Mouse (Mus musculus) gastrocnemius, postnatal 36 days (tissue): ENCODE results near the gene Lrrc61. TPM values are rescaled to one million over a fixed set of nuclear protein-coding genes. Genes with fewer than 3 reads are reported as not detected.
"Not testable (repeated sequence)": the region's sequence is repeated elsewhere in the genome, so short reads cannot be mapped to it uniquely, and the experiment has no call there.

Source experiments
- DNase-seq, 2 experiments: peaks; one replicate each; pipeline ENCODE4 v3.0.0; 2022
- intact Hi-C: fragments of 180-260 bp; cut with DNase I; formaldehyde crosslinking; loops from one replicate; pipeline ENCODE4 v1.15.1; 2025
- long read RNA-seq, 2 experiments: library from polyadenylated mRNA; stranded (forward); transcript quantifications; one replicate each; pipeline ENCODE4 v2.0.0; 2021
- total RNA-seq, 2 experiments: library from RNA; stranded (reverse); gene quantifications; 2 replicates each; pipeline ENCODE4 v1.2.3; 2021

The Lrrc61 gene
- 10 to 100 TPM; 13.9 to 17.1 TPM for total RNA-seq
- long read RNA-seq, experiment 1, partial matches to known transcripts, result 0 of 5 reads
- long read RNA-seq, experiment 1, other reads (novel, unspliced or antisense), result 4 of 5 reads
- long read RNA-seq, experiment 2, transcript Lrrc61-202 (3 exons, 2,913 nt), result major isoform, 5 of 16 reads
- long read RNA-seq, experiment 2, partial matches to known transcripts, result 0 of 16 reads
- long read RNA-seq, experiment 2, other reads (novel, unspliced or antisense), result 8 of 16 reads

DNA sequence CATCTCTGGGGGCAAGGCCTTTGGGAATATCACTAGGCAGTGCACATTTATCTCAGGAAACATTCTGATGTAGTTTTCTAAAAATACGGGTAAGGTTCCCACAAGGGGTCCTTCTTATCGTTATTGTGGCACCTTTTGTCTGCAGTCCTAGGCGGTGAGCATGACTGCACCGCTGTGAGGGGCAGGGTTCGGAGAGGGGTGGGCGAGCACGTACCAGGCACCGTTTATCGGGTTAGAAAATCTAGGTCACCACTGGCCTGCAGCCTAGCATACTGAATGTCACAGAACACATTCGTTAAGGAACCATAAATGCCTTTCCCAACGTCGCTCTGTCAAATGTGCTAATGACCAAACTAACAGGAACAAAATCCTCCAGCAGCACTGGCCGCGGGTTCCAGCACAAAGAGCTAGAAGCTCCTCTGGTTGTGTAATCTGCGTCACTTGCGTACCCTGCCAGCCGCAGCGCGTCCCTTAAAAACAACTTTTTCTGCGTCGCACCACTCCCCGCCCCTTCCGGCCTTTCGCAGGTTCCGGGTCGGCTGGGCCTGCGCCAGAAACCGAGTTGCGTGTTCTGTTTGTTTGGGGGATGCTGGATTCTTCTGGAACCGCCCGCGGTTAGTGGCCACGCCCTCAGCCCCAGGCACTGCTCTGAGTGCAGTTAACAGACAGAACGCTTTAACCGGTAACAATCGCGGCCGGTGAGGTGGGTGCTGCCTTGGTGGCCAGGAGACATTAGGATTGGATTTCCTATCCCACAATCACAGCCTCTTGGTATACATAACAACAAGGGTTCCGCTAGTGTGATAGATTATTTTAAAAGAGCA, at the start of gene Lrrc61:
Gene Lrrc61 (plus strand): TSS at position 517 of the 824 bp plus-strand sequence.
- peak; percentile 98 to 99 for DNase-seq
- intact Hi-C loops, result loop anchor here (5.0 kb wide), 1 partner anchor 38 kb away; the partner anchor contains the start of genes Gm44965 and Repin1

GRCm38 (mm10) chr6:48508087-48508486, 46.5 kb upstream of the Lrrc61 start:
- no peak for DNase-seq
- intact Hi-C loops, result no loop called here

DNA sequence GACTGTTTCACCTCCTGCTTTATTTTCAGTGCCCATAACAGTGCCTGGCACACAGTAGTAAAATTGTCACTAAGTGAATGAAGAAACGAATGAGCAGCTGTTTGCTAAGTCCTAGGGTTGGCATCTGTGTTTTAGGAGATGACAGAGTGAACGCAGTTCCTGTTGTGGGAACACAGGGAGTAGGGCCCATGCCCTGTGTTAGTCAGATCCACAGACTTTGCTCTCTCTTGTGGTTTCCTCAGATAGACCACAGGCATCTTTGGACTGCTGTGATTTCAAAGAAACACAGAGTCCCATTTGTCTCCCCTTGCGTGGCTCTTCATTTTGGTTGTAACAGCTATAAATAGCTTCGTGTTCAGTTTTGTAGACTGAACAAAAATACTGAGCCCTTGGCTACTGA, 44.2 kb upstream of the Lrrc61 start:
- intact Hi-C loops, result no loop called here
- no peak for DNase-seq

GRCm38 (mm10) chr6:48511861-48512260, 42.7 kb upstream of the Lrrc61 start:
- no peak for DNase-seq
- intact Hi-C loops, result no loop called here

DNA sequence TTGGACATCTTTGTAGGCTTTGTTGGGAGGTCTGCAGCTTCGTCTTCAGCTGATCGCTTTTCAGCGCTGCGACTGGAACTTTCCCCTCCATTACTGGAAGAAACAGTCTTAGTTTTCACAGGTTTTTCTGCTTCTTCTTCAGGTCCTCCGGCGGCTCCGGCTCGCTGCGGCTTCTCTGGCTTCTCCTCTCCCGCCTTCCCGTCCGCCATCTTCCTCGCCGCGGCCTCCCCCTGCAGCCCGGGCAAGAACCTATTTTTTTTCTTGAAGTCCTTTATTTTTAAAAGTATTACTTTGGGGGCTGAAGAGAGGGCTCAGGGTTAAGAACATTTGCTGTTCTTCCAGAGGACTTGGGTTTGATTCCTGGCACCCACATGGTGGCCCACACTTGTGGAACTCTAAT, 29.7 kb upstream of the Lrrc61 start:
- intact Hi-C loops, DNase-seq: not testable (repeated sequence)

GRCm38 (mm10) chr6:48527901-48528300, 26.7 kb upstream of the Lrrc61 start:
- DNase-seq, result no peak
- intact Hi-C loops, result no loop called here

DNA sequence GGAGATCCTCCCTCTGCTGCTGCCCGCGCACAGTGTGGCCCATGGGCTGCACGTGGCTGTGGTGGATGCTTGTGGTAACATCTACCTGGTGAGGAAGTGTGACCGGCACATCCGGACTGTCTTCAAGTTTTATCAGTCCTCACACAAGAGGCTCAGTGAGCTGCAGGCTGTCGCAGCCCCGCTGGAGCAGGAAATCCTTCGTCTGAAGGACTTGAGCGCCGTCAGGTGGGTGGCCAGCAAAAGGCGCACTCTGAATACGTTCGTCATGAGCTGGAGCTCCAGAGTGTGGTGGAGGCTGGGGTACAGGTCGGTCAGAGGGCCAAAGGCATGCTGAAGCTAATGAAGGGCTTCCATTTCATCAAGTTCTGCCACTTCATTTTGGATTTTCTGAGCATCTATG, 25.3 kb upstream of the Lrrc61 start:
- DNase-seq, result no peak
- intact Hi-C loops, result no loop called here

DNA sequence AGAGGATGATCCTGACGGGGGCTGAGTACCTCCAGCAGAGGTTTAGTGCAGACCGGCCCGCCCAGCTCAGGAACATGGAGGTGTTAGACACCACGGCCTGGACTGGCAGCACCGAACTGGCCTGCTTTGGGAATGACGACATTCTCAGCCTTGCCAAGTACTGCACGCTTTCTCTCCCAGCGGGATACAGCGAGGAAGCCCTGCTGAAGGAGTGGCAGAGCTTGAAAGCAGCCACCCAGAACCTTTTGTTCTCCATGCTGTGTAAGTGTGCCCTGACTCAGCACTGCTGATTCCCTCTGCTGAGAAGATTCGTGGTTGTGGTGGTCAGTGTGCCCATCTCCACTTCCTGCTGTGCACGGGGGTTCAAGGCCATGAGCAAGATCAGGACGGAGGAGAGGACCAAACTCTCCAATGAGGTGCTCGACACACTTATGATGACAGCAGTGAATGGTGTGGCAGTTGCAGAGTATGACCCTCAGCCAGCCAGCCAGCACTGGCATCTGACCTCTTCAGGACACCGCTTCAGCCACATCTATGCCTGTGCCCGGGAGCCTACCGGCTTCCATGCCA, 24.6 kb upstream of the Lrrc61 start:
- no peak for DNase-seq
- intact Hi-C loops, result loop anchor here (5.0 kb wide), 1 partner anchor 33 kb away; no protein-coding TSS in a partner anchor

- no peak for DNase-seq
- intact Hi-C loops, result loop anchor here (5.0 kb wide), 1 partner anchor 34 kb away; no protein-coding TSS in a partner anchor
Measured at GRCm38 (mm10) chr6:48530862-48531261, 23.7 kb upstream of the Lrrc61 start.

GRCm38 (mm10) chr6:48533475-48533874, 21.1 kb upstream of the Lrrc61 start:
- intact Hi-C loops, result loop anchor here (5.0 kb wide), 1 partner anchor 36 kb away; no protein-coding TSS in a partner anchor
- DNase-seq, result no peak

DNA sequence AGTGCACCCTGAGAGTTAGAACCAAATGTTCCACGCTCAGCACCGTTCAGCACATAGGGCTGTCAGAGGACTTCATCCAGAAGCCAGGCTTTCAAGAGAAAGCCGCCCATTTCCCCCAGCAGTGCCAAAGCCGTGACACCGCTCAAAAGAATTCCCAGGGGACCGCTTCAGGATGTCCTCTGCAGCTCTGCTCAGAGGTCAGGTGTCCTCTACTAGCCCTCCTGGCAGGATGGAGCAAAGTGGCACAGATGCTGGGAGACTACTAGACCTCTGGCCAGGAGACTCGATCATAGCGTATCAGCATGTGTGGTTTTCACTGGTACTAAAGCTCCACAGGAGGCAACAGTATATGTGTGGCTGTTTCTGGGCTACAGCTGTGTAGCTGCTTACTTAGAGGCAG, 19.7 kb upstream of the Lrrc61 start:
- intact Hi-C loops, result loop anchor here (5.0 kb wide), 2 partner anchors 38 to 358 kb away; no protein-coding TSS in a partner anchor
- no peak for DNase-seq

DNA sequence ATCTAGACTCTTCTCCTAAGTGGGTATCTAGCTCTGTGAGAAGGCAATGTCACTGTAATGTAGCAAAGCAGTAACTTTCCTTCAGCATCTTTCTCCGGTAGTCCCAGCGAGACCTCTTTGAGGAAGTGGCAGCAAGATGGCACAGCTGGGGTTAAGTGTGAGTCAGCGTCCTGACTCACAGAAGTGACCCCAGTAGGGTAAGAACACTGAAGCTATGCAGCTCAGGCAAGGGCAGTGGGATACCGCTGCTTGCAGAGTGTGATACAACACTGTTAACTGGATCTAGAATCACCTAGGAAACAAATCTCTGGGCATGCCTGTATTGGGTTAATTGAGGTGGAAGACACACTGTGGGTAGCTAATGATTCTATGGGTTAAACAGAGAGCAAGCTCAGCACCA, 18.5 kb upstream of the Lrrc61 start:
- intact Hi-C loops, result loop anchor here (5.0 kb wide), 1 partner anchor 359 kb away; no protein-coding TSS in a partner anchor
- no peak for DNase-seq

DNA sequence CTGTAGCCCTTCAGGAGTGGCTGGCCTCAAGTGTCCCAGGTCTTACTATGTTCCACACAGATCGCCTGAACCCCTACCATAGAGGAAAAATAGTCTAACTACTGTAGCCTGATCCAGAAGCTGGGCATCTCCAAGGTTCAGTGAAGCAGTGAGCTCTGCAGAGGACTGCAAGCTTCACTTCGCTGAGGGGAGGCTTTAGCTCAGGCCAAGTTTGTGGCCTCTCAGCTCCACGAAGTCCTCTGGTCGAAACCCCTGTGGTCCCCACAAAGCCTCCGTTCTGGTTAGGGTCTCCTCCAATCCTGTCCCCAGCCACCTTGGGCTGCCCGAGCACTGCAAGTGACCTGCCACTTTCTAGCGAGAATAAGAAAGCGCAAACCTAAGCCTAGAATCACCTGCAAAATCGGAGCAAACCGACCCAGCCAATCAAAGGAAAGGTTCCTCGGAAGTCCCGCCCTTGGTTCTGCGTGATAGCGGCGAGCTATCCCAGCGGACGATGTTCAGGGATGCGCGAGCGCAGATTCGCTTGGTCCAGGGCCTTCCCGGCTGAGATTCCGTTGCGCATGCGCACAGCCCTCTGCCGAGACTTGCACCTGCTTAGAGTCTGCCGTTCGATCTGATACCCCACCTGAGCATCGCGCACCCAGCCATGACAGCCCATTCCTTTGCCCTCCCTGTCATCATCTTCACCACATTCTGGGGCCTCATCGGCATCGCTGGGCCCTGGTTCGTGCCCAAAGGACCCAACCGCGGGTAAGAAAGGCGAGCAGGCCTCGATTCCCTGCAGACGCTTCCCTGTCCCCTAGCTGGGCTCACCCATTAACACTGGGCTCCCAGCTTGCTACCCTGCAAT, 17.3 kb upstream of the Lrrc61 start, which contains the start of gene Atp6v0e2:
Gene Atp6v0e2 (plus strand): TSS at position 511 of the 850 bp plus-strand sequence.
- DNase-seq, result peak; percentile 73 to 79
- intact Hi-C loops, result loop anchor here (5.0 kb wide), 1 partner anchor 360 kb away; no protein-coding TSS in a partner anchor

GRCm38 (mm10) chr6:48538841-48539737, 15.5 kb upstream of the Lrrc61 start:
- DNase-seq, result peak in 1 of 2 experiments; percentile 72
- intact Hi-C loops, result loop anchor here (1.0 to 5.0 kb wide), 2 partner anchors 104 to 362 kb away; no protein-coding TSS in a partner anchor

DNA sequence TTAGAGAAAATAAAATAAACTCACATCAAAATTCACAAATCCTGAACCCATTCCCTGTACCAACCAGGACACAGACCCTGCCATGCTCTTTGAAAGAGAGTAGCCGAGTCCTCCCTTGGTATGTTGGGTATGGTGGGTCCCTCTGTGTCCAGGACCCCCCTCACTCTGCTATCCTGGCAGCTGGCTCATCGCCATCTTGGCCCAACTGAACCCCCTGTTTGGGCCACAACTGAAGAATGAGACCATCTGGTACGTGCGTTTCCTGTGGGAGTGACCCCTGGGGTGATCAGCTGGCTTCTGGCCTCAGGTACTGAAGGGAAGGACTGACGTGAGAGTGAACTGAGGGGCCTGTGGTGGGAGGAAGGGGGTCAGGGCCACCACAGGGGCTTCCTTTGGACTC, 14.7 kb upstream of the Lrrc61 start:
- intact Hi-C loops, result loop anchor here (5.0 kb wide), 1 partner anchor 363 kb away; no protein-coding TSS in a partner anchor
- DNase-seq, result no peak

DNA sequence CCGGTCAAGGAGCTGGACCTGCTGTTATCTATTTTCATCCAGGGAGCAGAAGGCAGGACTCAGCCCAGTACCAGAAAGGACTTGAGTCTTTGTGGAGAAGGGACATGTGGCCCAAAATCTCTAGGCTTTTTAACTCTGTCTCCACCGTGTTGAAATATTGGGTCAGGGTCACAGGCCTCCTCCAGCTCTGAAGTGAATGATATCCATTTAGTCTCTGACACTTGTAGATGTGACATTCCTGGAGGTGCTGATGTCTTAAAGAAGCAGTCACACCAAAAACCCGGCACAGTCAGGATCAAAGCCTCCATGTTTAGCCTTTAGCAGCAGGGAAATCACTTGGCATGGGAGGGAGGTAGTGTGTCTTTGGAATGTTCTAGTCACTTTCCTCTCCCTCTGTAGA, 13.9 kb upstream of the Lrrc61 start:
- DNase-seq, result no peak
- intact Hi-C loops, result no loop called here

GRCm38 (mm10) chr6:48541560-48542450, 12.8 kb upstream of the Lrrc61 start:
- intact Hi-C loops, result no loop called here

GRCm38 (mm10) chr6:48542631-48543030, 12.0 kb upstream of the Lrrc61 start:
- no peak for DNase-seq
- intact Hi-C loops, result no loop called here

More at GRCm38 (mm10) chr6:48541560-48542450, 12.8 kb upstream of the Lrrc61 start:
- DNase-seq, result peak in 1 of 2 experiments; percentile 72
